Mouse (Mus musculus) MN1 (cell line): Measurements from ENCODE around the gene Kpna7.
A peak's percentile ranks its signal among the peaks of the same experiment; 100 is the strongest.

Source experiments
- DNase-seq: peaks from one replicate; pipeline ENCODE4 v3.0.0-alpha.2; 2016; ENCODE audit warnings: low spot score

The Kpna7 gene

DNA sequence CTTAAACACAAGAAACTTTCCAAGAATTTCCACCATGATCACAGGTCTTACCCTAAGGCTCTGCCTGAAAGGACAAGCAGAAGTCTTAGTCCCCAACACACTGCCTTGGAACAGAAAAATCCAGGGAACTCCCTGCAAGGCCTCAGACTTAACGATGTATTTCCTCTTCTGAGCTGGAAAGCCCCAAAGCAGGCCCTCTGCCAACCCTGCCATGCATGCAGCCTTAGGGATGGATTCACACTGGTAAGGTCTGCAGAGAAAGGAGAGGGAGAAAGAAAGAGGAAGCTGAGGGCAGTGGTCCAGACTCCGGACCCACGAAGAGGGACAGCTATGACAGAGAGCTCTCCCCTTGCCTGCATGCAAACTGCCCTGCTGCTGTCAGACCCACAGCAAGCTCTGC is 120.4 kb downstream of the Kpna7 start:
- DNase-seq = no peak

DNA sequence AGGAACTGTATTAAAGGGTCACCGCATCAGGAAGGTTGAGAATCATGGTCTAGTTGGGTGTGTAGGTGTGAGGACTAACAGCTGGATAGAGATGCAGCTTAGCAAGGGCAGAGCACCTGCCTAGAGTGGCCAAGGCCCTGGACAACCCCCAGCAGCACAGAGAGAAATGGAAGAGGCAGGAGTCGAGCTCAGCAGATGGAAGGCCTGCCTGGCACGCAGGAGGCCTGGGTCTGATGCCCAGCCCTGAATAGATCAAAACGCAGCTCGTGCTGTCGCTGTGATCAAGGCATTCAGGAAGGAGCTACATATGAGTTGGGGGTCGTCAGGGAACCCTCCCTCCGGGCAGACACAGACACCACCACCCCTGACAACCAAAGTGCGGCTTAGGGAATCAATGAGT is 125.6 kb downstream of the Kpna7 start:
- DNase-seq = no peak

DNA sequence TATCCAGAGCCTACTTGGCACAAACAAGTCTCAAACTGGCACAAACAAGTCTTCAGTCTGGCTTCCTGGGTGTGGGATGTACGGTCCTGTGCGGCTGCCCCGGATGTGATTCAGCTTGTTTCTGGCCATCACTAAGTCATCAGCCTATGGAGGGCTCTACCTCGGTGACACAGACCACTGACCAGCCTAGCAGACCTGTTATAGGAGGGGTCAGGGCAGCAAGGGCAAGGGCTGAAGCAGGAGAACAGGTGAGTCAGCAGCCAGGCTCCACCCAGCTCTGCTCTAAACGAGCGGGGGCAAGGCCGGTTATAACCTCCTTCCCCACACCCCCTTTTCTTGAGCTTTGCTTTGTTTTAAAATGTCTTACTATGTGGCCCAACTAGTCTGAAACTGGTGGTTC is 129.4 kb downstream of the Kpna7 start:
- DNase-seq = no peak

DNA sequence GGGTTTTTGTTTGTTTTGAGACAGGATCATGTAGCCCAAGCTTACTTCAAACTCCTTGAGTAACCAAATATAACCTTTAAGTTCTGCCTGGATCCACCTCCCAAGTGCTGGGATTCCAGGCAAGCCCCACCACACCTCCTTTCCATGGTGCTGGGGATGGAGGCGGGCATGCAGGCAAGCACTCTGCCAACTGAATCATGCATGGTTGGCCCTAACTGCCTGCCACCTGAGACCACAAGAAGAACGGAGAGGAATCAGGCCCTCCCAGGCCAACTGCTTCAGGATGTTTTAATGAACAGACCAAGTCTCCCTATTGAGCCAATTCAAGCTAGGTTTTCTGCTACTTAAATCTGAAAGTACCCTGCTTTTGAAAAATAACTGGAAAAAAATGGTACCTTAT is 131.2 kb downstream of the Kpna7 start:
- DNase-seq = no peak

DNA sequence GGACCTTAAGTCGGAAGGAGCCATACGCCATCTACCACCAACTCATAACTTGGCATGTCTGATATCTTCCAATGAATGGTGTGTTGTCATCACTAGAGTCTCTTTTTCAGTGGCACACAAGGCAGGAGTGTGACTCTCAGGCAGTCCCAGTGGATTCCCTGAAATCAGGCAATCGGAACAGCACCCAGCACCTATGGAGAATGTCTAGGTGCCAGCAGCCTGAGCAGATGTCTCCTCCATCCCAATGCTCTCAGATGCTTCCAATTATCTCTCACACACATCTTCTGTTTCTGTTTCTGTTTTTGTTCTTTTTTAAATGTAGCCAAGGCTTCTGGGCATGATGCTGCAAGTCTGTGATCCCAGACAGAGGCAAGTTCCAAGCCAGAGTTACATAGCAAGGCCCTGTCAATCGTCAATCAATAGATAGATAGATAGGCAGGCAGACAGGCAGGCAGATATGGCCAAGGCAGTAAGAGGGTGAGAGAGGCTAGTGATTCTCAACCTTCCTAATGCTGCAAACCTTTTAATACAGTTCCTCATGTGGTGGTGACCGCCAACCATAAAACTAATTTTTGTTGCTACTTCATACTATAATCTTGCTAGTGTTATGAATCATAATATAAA is 133.3 kb downstream of the Kpna7 start:
- DNase-seq = no peak

DNA sequence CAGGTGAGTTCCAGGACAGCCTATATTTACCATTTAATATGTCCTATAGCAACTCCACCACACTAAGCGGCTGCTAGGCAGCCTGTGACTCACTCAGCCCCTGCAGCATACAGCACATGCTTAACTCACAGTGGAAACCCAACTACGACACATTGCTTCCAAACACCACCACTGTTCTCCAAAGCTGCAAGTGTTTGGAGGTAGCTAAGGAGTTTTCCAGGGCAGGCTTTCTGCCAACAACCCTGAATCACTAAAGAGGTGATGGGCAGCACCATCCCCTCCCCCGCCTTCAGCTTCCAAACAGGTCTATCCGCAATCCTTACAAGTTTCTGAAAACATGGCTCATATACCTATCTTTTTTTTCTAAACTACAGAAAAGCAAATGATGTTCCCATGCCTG is 134.0 kb downstream of the Kpna7 start:
- no peak for DNase-seq

DNA sequence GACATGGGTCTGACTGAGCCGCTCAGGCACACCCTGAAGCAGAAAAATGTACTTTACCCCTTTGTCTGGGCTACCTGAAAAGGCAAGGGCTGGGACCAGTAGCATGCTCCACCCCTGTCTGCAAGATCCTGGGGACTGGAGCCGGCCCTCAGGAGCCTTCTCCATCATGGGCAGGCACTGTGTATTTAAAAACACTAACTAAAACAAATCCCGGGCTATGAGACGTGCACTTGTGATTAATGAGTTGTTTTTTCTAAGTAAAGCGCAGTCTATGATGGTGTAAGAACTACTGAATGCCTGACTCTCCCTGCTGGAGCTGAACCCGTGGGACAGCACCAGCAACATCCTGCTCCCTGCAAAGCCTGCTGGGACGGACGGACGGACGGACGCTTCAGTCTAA is 135.4 kb downstream of the Kpna7 start:
- no peak for DNase-seq

DNA sequence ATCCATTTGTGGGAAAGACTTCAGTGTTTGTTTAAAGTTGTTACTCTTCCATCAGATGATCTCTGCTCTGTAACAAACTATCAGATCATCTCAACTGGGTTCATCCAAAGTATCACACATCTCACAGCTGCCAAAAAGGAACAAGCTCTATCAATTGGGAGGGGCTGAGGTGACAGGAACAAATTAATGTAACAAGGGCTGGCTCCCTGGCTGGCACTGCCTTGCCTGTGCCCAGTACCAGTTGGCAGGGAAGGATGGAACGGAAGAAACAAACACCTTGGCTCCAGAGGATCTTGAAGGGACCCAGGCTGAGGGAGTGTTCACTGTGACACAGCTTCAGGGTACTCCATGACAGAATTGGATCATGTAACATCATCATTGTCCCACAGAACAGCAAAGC is 135.8 kb downstream of the Kpna7 start:
- no peak for DNase-seq

DNA sequence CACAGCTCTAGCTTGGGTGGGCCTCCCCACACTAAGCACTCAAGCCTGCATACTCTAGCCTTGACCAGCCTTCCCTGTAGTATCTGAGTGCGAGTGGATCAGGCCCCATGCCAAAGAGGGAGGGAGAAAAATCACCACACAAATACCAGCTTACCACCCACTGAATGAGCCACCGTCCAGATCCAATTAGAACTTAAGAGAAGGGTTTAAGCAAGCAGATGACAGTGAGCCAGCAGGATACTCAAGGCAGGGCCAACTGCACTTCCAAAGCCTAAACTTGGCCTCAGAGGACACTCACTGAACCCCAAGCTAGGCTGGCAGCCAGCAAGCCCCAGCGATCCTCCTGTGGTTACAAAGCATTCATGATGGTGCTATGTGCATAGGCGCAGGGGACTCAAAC is 137.8 kb downstream of the Kpna7 start:
- DNase-seq = peak; percentile 30

DNA sequence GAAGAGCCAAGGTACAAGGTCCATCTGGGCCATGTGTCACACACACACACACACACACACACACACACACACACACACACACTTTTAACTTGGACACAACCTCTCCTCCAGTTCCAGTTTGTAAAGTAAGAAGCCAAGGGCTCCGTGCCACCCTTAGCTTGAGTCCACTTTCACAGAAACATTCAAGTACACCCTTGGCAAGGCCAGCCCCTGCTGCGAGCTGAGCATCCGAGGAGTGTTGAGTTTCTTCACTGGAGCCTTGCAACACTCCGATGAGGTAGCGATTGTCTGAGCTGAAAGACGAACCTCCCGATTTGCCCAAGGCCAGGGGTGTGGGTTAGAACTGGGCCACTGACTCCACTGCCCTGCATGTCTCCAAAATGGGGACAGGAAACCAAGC is 138.9 kb downstream of the Kpna7 start:
- DNase-seq = no peak

DNA sequence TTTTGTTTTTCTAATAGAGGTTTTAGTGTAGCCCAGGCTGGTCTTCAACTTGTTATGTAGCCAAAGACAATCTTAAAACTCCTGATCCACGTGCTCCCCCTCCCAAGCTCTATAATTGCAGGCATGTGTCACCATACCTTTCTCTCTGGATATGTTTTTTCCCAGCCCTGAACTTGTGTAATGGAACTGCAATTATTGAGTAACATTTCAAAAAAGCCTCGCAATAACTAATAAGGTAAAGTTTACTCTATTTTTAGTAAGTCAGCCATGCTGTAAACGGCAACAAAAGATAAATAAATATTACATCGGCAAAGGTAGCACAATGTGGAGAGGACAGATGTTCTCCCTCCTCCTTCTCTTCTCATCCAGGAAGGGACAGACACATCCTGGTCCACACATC is 139.5 kb downstream of the Kpna7 start:
- DNase-seq = no peak

DNA sequence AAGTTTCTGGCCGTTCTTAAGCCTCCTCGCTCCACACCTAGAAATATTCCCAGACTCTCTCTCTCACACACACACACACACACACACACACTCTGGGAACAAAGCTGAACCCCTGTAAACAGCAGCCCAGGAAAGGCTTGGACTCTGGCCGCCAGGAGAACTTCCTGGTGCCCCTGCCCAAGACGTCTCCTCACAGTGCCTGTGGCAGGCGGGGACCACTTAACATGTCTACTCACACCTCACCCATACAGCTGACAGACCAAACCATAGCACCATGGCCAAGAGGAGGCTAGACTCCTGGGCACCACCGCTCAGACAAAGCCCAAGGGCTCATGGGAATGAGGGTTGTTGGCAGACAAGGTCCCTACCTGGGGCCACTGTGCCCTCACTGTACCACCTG is 140.5 kb downstream of the Kpna7 start:
- no peak for DNase-seq

DNA sequence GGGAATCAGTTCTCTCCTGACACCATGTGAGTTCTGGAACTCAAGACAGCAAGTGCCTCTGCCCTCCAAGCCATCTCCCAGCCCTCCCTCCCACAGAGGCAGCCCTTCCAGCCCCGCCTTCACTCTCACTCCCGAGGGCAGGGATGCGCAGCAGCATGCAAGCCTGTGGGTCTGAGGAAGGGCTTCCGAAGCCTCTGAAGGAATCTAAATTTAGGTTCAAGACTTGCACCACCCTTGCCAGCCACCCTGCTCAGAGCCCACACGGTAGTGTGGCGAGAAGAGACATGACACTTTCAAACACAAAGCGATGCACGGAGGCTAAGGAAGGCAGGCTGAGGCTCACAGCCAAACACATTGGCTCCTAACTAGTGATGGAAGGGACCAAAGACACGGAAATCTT is 141.4 kb downstream of the Kpna7 start:
- DNase-seq = no peak

DNA sequence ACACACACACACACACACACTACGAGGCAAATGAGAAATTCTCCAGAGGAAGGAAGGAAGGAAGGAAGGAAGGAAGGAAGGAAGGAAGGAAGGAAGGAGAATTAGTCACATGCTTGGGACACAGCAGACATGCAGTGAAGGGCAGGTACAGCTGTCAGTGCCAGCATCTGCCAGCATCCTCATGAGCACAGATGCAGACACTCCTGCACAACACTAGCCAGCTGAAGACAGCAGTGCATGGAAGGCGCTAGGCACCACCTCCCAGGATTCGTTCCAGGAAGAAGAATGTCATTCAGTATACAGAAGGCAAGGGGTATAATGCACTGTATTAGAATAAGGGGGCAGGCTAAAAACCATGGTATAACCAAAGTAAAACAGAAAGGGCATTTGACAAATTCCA is 142.9 kb downstream of the Kpna7 start:
- DNase-seq = no peak

DNA sequence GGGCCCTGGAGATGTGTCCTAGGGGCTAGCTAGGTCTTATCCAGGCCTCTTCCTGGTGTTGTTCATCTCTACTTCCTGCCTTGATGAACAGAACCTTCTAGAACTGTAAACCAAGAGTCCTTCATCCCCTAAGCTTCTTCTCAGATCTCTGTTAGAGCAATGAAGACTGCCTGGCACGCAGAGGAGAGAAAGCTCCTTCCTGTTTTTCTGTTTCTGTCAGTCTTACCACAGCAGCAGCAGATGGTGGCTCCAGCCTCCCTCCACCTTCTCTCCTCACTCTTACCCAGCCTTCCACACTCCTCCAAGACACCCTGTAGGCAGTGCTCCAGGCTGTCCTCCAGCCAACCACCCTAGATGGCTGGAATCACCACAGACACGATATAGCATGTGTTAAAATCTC is 146.5 kb downstream of the Kpna7 start:
- no peak for DNase-seq
